Mouse (Mus musculus) thymus, adult 2 months (tissue): ENCODE measurements around the gene RPS10-NUDT3. TPM values are rescaled to one million over a fixed set of nuclear protein-coding genes. Genes with fewer than 3 reads are reported as not detected.

Experiments used
- DNase-seq: peaks from one replicate; pipeline ENCODE4 v3.0.0; 2021
- H3K27ac ChIP-seq: fragments of 200-500 bp; 2 replicates; pipeline ENCODE4 v1.5.1; 2012; ENCODE audit warnings: low read length, control low read depth; ENCODE audit not compliant: control insufficient read depth, insufficient read depth
- H3K27me3 ChIP-seq: fragments of 200-500 bp; 2 replicates; pipeline ENCODE4 v1.6.1; 2012; ENCODE audit warnings: mild to moderate bottlenecking, low read length, moderate library complexity, mixed read lengths; ENCODE audit not compliant: control insufficient read depth, insufficient read depth
- H3K36me3 ChIP-seq: fragments of 200-500 bp; 2 replicates; pipeline ENCODE4 v1.6.1; 2012; ENCODE audit warnings: mild to moderate bottlenecking, low read length, moderate library complexity; ENCODE audit not compliant: control insufficient read depth, insufficient read depth
- H3K4me1 ChIP-seq: fragments of 200-500 bp; replicated peaks from 2 replicates; pipeline ENCODE4 v1.6.1; 2012; ENCODE audit warnings: low read length; ENCODE audit not compliant: control insufficient read depth, insufficient read depth
- H3K4me3 ChIP-seq: fragments of 200-500 bp; 2 replicates; pipeline ENCODE4 v1.5.1; 2012; ENCODE audit warnings: mild to moderate bottlenecking, low read length, control low read depth, moderate library complexity; ENCODE audit not compliant: control insufficient read depth, insufficient read depth
- CTCF ChIP-seq: fragments of 200-500 bp; IDR thresholded peaks from 2 replicates; pipeline ENCODE4 v1.5.1; 2012; ENCODE audit warnings: mild to moderate bottlenecking, control low read depth, low read length, moderate library complexity, borderline replicate concordance; ENCODE audit not compliant: control insufficient read depth, poor library complexity, insufficient read depth; ENCODE audit errors: extremely low read depth
- POLR2A ChIP-seq: fragments of 200-500 bp; IDR thresholded peaks from 2 replicates; pipeline ENCODE4 v1.6.1; 2012; ENCODE audit warnings: mild to moderate bottlenecking, low read length, control low read depth, moderate library complexity; ENCODE audit not compliant: control insufficient read depth, poor library complexity, insufficient read depth; ENCODE audit errors: extremely low read depth
- WGBS: fragments of 180-500 bp; shearing (Covaris S2); methylation state at CpG from one replicate; pipeline ENCODE4 v1.1.7; 2018; 5-methylcytosine and 5-hydroxymethylcytosine counted together
- polyA plus RNA-seq: library from polyadenylated mRNA; depleted of rRNA; stranded (reverse); fragments of >200 nt; gene quantifications from 2 replicates; pipeline ENCODE4 v1.2.3, GENCODE M21; 2012

RPS10-NUDT3 gene
- polyA plus RNA-seq, 1 experiment = not detected

DNA sequence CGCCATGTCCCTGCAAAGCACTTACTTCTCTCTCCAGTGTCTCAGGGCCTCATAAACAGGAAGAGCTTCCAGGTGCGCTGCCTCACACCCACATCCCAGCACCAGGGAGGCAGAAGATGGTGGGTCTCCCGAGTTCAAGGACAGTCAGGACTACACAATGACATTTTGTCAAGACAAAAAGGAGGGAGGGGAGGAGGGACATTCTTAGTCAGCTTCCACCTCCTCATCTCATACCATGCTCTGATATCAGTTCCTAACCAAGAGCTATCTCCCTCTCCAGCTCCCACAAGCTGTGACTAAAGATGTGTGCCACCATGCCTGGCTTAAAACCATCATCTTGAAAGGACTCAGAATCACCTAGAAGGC lies 23.5 kb downstream of the RPS10-NUDT3 start:
- Histone ChIP-seq H3K27me3 (no peaks in the 10 kb centered on the region), H3K4me1 (peaks cover 15% of the 10 kb centered on the region), H3K27ac (no peak overlapping the region), H3K36me3 (no peaks in the 10 kb centered on the region), H3K4me3 (no peak overlapping the region)
- DNase-seq = no peak
- 51% methylated on average over 3 of the region's 3 CpGs for WGBS
- TF ChIP-seq POLR2A (no peak), CTCF (no peak)

DNA sequence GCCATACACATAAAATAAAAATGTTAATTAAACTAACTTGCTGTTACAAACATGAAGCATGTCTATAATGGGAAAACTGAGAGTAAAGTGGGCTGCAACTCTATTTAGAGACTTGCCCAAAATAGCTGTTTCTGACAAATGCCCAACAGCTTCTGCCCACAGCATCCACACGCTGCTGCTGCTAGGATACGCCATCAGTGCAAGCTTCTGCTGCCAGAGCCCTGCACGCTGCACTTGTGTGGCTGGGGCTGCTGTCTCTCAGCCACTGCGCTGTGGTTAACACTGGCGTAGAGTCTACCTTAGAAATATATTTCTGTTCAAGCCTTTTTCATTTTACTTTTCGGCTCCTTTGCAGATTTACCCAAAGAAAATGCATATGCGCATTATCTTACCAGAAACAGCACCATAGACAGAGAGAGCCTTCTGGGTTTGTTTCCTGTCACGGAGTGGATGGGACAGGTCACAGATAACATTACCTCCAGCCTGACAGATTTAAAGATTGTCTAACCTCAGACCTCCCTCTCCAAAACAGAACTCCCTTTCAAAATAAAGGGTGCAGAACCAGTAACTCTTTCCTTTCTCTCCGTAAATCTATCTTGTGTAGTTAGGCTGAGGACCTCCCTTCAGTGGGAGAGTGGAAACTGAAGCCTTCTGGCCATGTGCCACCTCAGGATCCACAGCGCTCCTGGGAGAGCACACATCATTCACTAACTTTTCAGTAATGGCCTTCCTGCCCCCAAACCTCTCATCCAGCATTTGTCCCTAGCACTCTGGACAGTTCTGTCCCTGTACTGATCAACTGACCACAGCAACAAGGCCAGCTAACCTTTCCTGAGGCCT lies 24.1 kb downstream of the RPS10-NUDT3 start:
- 58% methylated on average over 10 of the region's 10 CpGs for WGBS
- no peak overlapping the region for H3K27ac ChIP-seq
- peaks cover 15% of the 10 kb centered on the region for H3K4me1 ChIP-seq

DNA sequence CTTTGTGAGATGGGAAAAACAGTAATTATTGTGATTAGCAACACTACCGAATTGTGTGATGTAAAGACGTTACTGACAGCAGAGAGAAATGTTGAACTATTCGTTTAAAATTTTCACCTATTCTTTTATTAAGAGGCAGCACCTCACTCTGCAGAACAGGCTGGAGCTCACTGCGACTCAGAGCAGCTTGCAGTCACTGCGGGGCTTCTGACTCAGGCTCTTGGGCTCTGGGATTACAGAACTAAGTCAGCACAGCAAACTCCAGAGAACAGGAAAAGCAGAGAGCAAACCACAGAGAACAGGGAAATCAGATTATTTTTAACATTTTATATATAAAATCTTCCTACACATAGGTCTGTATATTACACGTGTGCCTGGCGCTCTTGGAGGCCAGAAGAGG lies 25.4 kb downstream of the RPS10-NUDT3 start:
- Histone ChIP-seq H3K4me1 (peaks cover 15% of the 10 kb centered on the region), H3K4me3 (no peak overlapping the region), H3K36me3 (no peaks in the 10 kb centered on the region), H3K27me3 (no peaks in the 10 kb centered on the region), H3K27ac (no peak overlapping the region)
- TF ChIP-seq POLR2A (no peak), CTCF (no peak)
- DNase-seq = no peak
- 93% methylated on average over 7 of the region's 7 CpGs for whole genome bisulfite sequencing

More for the DNA sequence above, 24.1 kb downstream of the RPS10-NUDT3 start:
- H3K4me3 ChIP-seq = no peak overlapping the region
- H3K36me3 ChIP-seq = no peaks in the 10 kb centered on the region
- TF ChIP-seq CTCF (no peak), POLR2A (no peak)
- no peak for DNase-seq
- no peaks in the 10 kb centered on the region for H3K27me3 ChIP-seq

DNA sequence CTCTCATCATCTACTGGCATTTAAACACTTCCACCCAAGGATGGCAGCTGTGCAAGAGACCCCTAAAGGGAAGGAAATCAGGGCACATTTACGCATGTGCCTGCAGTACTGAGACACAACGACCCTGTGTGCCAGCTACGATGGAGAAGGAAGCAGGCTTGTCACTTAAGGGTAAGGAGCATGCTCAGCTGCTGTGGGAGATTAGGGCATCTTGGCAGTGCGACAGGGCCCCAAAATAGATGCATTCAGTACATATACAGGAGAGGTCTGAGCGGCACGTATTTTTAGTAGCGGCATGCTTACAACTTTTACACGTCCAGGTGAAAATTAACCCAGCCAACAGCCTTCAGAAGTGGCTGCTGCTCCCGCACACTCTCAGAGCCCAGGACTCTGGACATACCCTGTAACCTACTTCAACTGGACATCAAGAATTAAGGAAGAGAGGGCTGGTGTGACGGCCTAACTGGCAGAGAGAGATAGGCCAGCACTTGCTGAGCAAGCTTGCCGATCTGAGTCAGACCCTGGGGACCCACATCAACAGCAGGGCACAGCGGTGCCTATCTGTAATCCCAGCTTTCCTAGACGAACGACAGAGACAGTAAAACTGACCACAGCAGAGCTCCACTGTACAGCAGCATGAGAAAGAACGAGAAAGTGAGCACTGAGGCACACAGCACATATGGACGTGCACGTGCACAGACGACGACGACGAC lies 31.3 kb downstream of the RPS10-NUDT3 start:
- Histone ChIP-seq H3K36me3 (no peaks in the 10 kb centered on the region), H3K27ac (no peak overlapping the region), H3K4me3 (no peak overlapping the region), H3K27me3 (no peaks in the 10 kb centered on the region), H3K4me1 (peaks cover 6% of the 10 kb centered on the region; the same call in 1 of the 2 replicates)
- TF ChIP-seq POLR2A (no peak), CTCF (no peak)
- 81% methylated on average over 21 of the region's 21 CpGs for WGBS
- no peak for DNase-seq

DNA sequence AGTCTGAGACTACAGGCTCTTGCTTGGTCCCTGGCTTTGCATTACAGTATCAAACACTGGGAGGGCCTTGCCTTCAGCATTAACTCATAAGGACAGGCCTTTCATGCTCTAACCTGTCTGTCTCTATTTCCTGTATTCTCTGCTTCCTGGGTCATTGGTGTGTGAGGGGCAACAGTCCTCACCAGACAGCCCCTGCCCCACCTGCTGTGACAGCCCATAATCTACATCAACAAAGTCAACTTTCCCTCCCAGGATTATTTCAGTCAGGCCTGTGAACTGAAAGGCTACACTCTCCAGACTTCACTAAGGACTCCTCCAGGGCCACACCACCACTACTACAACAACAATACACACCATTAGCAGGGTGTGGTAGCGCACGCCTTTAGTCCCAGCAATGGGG lies 32.0 kb downstream of the RPS10-NUDT3 start:
- H3K27ac ChIP-seq = no peak overlapping the region
- DNase-seq = no peak
- no peaks in the 10 kb centered on the region for H3K27me3 ChIP-seq
- H3K4me3 ChIP-seq = no peak overlapping the region
- TF ChIP-seq POLR2A (no peak), CTCF (no peak)
- peaks cover 6% of the 10 kb centered on the region; the same call in 1 of the 2 replicates for H3K4me1 ChIP-seq
- WGBS = 97% methylated on average over 2 of the region's 2 CpGs
- no peaks in the 10 kb centered on the region for H3K36me3 ChIP-seq

DNA sequence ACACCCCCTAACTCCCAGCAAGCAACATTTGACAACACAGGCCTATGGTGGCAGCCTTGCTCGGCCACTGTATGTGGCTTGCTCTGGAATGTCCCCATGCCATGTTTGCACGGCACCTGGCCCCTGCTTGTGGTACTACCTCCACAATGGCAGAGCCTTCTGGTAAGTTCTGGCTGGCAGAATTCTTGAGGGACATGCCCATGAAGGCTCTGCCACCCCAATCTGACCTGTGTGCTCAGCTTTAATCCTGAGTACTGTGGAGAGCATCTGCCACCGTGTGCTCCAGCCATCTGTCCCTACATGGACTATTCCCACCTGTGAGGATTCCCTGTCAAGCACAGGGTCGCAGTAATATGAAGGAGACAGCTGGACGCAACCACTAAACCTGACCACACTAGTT lies 34.2 kb downstream of the RPS10-NUDT3 start:
- H3K4me1 ChIP-seq = peaks cover 6% of the 10 kb centered on the region; the same call in 1 of the 2 replicates
- H3K36me3 ChIP-seq = peaks cover 3% of the 10 kb centered on the region
- H3K27ac ChIP-seq = no peak overlapping the region
- no peak for TF ChIP-seq POLR2A
- no peak for TF ChIP-seq CTCF
- no peak for DNase-seq
- 83% methylated on average over 5 of the region's 5 CpGs for WGBS
- no peak overlapping the region for H3K4me3 ChIP-seq
- H3K27me3 ChIP-seq = no peaks in the 10 kb centered on the region
